Mouse (Mus musculus) MEL (cell line): ENCODE results near the gene Cck.

Source experiments
- CHD2 ChIP-seq: IDR thresholded peaks from 2 replicates; pipeline ENCODE4 v1.6.1; 2011; ENCODE audit warnings: low read length, improper control_type of control experiment
- CTCF ChIP-seq, 3 experiments: IDR thresholded peaks in 2 of 3; conservative IDR thresholded peaks in 1 of 3; 2 replicates each; pipeline ENCODE4 v1.5.1; 2011 to 2012; ENCODE audit warnings: low read length in 3 of 3, low read depth in 2 of 3, mild to moderate bottlenecking in 2 of 3, improper control_type of control experiment in 1 of 3, inconsistent platforms in 1 of 3, mixed read lengths in 1 of 3, moderate library complexity in 1 of 3; ENCODE audit not compliant: control insufficient read depth in 1 of 3, insufficient read depth in 1 of 3, poor library complexity in 1 of 3, severe bottlenecking in 1 of 3
- ETS1 ChIP-seq: IDR thresholded peaks from 2 replicates; pipeline ENCODE4 v1.6.1; 2012; ENCODE audit warnings: low read depth, mild to moderate bottlenecking, inconsistent platforms, low read length, improper control_type of control experiment, moderate library complexity
- GATA1 ChIP-seq: IDR thresholded peaks from 2 replicates; pipeline ENCODE4 v1.6.1; 2011; ENCODE audit warnings: low read depth, low read length, improper control_type of control experiment
- JUND ChIP-seq: IDR thresholded peaks from 2 replicates; pipeline ENCODE4 v1.6.1; 2011; ENCODE audit warnings: low read depth, mild to moderate bottlenecking, improper control_type of control experiment, low read length
- KAT2A ChIP-seq: conservative IDR thresholded peaks from 2 replicates; pipeline ENCODE4 v1.6.1; 2012; ENCODE audit warnings: low read depth, low read length, improper control_type of control experiment, inconsistent platforms
- MAX ChIP-seq: IDR thresholded peaks from 2 replicates; pipeline ENCODE4 v1.6.1; 2011; ENCODE audit warnings: low read length, improper control_type of control experiment
- MYC ChIP-seq: IDR thresholded peaks from 2 replicates; pipeline ENCODE4 v1.6.1; 2011; ENCODE audit warnings: low read depth, mild to moderate bottlenecking, low read length, improper control_type of control experiment, moderate library complexity
- POLR2A ChIP-seq, 2 experiments: IDR thresholded peaks; 2 replicates each; pipeline ENCODE4 v1.6.1; 2011 to 2012; ENCODE audit warnings: low read length in 2 of 2, mild to moderate bottlenecking in 2 of 2, control low read depth in 1 of 2, improper control_type of control experiment in 1 of 2, low read depth in 1 of 2, moderate library complexity in 1 of 2; ENCODE audit not compliant: control insufficient read depth in 1 of 2, insufficient read depth in 1 of 2, poor library complexity in 1 of 2
- USF1 ChIP-seq: IDR thresholded peaks from 2 replicates; pipeline ENCODE4 v1.6.1; 2014; ENCODE audit warnings: low read depth, mild to moderate bottlenecking, inconsistent platforms, low read length, improper control_type of control experiment, moderate library complexity
- ZC3H11A ChIP-seq: IDR thresholded peaks from 2 replicates; pipeline ENCODE4 v1.6.1; 2012; ENCODE audit warnings: low read depth, mild to moderate bottlenecking, inconsistent platforms, low read length, improper control_type of control experiment

DNA sequence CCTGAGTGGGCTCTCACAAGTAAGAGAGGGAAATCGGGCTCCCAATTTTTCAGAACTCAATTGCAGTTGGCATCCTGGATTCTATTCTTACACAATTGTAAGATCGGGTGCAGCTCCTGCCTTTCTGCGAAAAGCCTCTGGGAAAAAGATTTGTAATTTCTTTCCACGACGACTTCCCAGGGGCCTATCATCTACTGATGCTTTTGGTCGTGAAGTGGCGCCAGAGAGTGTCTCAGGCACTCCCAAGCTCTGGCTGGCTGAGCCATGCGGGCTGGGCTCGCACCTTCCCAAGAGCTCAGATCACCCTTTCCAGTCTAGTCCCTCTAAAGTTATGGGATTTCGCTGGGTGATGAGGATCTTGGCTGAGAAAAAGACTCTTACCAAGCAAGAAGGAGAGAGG lies 608 bp upstream of the Cck start:
- TF ChIP-seq KAT2A (no peak), MAX (no peak), JUND (no peak), CTCF (IDR thresholded peaks at IDR 0.05 in 2 of 3, conservative IDR thresholded peaks at IDR 0.05 in 1 of 3; ENCODE audit: control insufficient read depth in 1 of 3, insufficient read depth in 1 of 3, low read depth in 2 of 3, low read length in 3 of 3, poor library complexity in 1 of 3, severe bottlenecking in 1 of 3) (no peak), USF1 (no peak), MYC (no peak), GATA1 (no peak), ZC3H11A (no peak), POLR2A (IDR thresholded peaks at IDR 0.05; ENCODE audit: control insufficient read depth in 1 of 2, insufficient read depth in 1 of 2, low read depth in 1 of 2, low read length in 2 of 2, poor library complexity in 1 of 2) (no peak), CHD2 (no peak), ETS1 (no peak)
